Mouse (Mus musculus): ENCODE measurements around the gene Slc37a2.

DNA sequence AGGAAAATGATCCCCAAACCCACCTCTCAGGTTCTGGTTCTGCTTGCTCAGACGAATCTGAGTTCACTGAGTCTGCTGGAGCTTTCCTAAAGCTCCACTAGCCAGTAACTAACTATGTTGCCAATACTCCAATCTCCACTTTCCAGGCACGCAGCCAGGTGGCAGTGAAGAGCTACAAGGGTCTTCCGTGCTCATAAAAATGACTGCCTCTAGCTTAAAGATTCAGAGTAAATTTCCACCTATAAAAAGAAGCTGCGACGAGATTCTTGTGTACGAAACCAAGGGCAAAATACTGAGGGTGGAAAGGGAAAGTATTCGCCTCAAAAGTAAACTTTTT, 319 bp upstream of the Slc37a2 start:
- peak in 1 of 2 experiments; percentile 71; a peak in 2 of 4 replicates for TF ChIP-seq CTCF (conservative IDR thresholded peaks at IDR 0.05 in 1 of 2, IDR thresholded peaks at IDR 0.05 in 1 of 2; ENCODE audit: low read depth in 2 of 2, low read length in 2 of 2)
- TF ChIP-seq USF2 (conservative IDR thresholded peaks at IDR 0.05; ENCODE audit: low read depth, low read length): no peak
- TF ChIP-seq ETS1 (conservative IDR thresholded peaks at IDR 0.05; ENCODE audit: low read depth, low read length): no peak

Measured in CH12.LX (cell line).